Mouse (Mus musculus): Measurements from ENCODE around the gene Ost4. TPM values are rescaled to one million over a fixed set of nuclear protein-coding genes. Genes with fewer than 3 reads are reported as not detected.
A peak's percentile ranks its signal among the peaks of the same experiment; 100 is the strongest.

Ost4 gene
- total and polyA plus RNA-seq, 2 experiments from 2014 or later, result 179 to 224 TPM

GRCm38 (mm10) chr5:30919831-30920614 lies 12.4 kb upstream of the Ost4 start:
- TF ChIP-seq CTCF (IDR thresholded peaks at IDR 0.05; ENCODE audit: low read depth), result no peak
- H3K27me3 ChIP-seq (ENCODE audit: insufficient read depth, low read length), result no peaks in the 10 kb centered on the region
- no peak for DNase-seq (ENCODE audit: low spot score)
- no peak overlapping the region for H3K4me3 ChIP-seq (ENCODE audit: low read length)
- no peaks in the 10 kb centered on the region for H3K9me3 ChIP-seq (ENCODE audit: low read length)
- no peak for ATAC-seq
- H3K9ac ChIP-seq (replicated peaks; ENCODE audit: low read length), result no peak overlapping the region
- WGBS, result 65% methylated on average over 11 of the region's 11 CpGs
- H3K4me1 ChIP-seq (ENCODE audit: insufficient read depth, low read length), result peaks cover 14% of the 10 kb centered on the region
- H3K4me2 ChIP-seq (ENCODE audit: low read depth, low read length), result 0 out of 2 replicates have a peak overlapping the region, but pooled peaks have one; percentile 5
- H3K27ac ChIP-seq, result no peak overlapping the region
- no peaks in the 10 kb centered on the region for H3K36me3 ChIP-seq (ENCODE audit: insufficient read depth, low read length)

- Histone ChIP-seq H3K4me3 (ENCODE audit: low read length) (no peak overlapping the region), H3K27ac (no peak overlapping the region), H3K36me3 (ENCODE audit: insufficient read depth, low read length) (no peaks in the 10 kb centered on the region), H3K9ac (replicated peaks; ENCODE audit: low read length) (no peak overlapping the region), H3K9me3 (ENCODE audit: low read length) (no peaks in the 10 kb centered on the region), H3K4me1 (ENCODE audit: insufficient read depth, low read length) (peaks cover 14% of the 10 kb centered on the region), H3K27me3 (ENCODE audit: insufficient read depth, low read length) (no peaks in the 10 kb centered on the region), H3K4me2 (ENCODE audit: low read depth, low read length) (no peak overlapping the region)
- ATAC-seq, result no peak
- DNase-seq (ENCODE audit: low spot score), result no peak
- 85% methylated on average over 8 of the region's 8 CpGs for WGBS
- no peak for TF ChIP-seq CTCF (IDR thresholded peaks at IDR 0.05; ENCODE audit: low read depth)
Observed at GRCm38 (mm10) chr5:30918691-30919090, 11.1 kb upstream of the Ost4 start.

- H3K4me2 ChIP-seq (ENCODE audit: low read depth, low read length), result no peak overlapping the region
- no peak overlapping the region for H3K4me3 ChIP-seq (ENCODE audit: low read length)
- no peaks in the 10 kb centered on the region for H3K9me3 ChIP-seq (ENCODE audit: low read length)
- peaks cover 14% of the 10 kb centered on the region for H3K4me1 ChIP-seq (ENCODE audit: insufficient read depth, low read length)
- no peaks in the 10 kb centered on the region for H3K36me3 ChIP-seq (ENCODE audit: insufficient read depth, low read length)
- no peak for TF ChIP-seq CTCF (IDR thresholded peaks at IDR 0.05; ENCODE audit: low read depth)
- 83% methylated on average over 31 of the region's 31 CpGs for WGBS
- H3K9ac ChIP-seq (replicated peaks; ENCODE audit: low read length), result no peak overlapping the region
- DNase-seq (ENCODE audit: low spot score) (no peak), ATAC-seq (no peak)
- H3K27me3 ChIP-seq (ENCODE audit: insufficient read depth, low read length), result no peaks in the 10 kb centered on the region
- H3K27ac ChIP-seq, result no peak overlapping the region
Observed at GRCm38 (mm10) chr5:30917891-30918670, 10.5 kb upstream of the Ost4 start.

GRCm38 (mm10) chr5:30917348-30917747 lies 9.8 kb upstream of the Ost4 start:
- DNase-seq (ENCODE audit: low spot score) (no peak), ATAC-seq (no peak)
- Histone ChIP-seq H3K4me2 (ENCODE audit: low read depth, low read length) (no peak overlapping the region), H3K9me3 (ENCODE audit: low read length) (no peaks in the 10 kb centered on the region), H3K4me3 (ENCODE audit: low read length) (no peak overlapping the region), H3K9ac (replicated peaks; ENCODE audit: low read length) (no peak overlapping the region), H3K27me3 (ENCODE audit: insufficient read depth, low read length) (no peaks in the 10 kb centered on the region), H3K27ac (no peak overlapping the region), H3K4me1 (ENCODE audit: insufficient read depth, low read length) (peaks cover 8% of the 10 kb centered on the region), H3K36me3 (ENCODE audit: insufficient read depth, low read length) (no peaks in the 10 kb centered on the region)
- no peak for TF ChIP-seq CTCF (IDR thresholded peaks at IDR 0.05; ENCODE audit: low read depth)
- 89% methylated on average over 11 of the region's 11 CpGs for WGBS

GRCm38 (mm10) chr5:30916841-30917240 lies 9.3 kb upstream of the Ost4 start:
- H3K9ac ChIP-seq (replicated peaks; ENCODE audit: low read length), result no peak overlapping the region
- no peak for DNase-seq (ENCODE audit: low spot score)
- H3K36me3 ChIP-seq (ENCODE audit: insufficient read depth, low read length), result no peaks in the 10 kb centered on the region
- no peak overlapping the region for H3K4me2 ChIP-seq (ENCODE audit: low read depth, low read length)
- no peaks in the 10 kb centered on the region for H3K27me3 ChIP-seq (ENCODE audit: insufficient read depth, low read length)
- no peak for TF ChIP-seq CTCF (IDR thresholded peaks at IDR 0.05; ENCODE audit: low read depth)
- H3K4me1 ChIP-seq (ENCODE audit: insufficient read depth, low read length), result peaks cover 6% of the 10 kb centered on the region
- H3K4me3 ChIP-seq (ENCODE audit: low read length), result no peak overlapping the region
- H3K9me3 ChIP-seq (ENCODE audit: low read length), result no peaks in the 10 kb centered on the region
- 92% methylated on average over 9 of the region's 9 CpGs for WGBS
- no peak for ATAC-seq
- no peak overlapping the region for H3K27ac ChIP-seq

GRCm38 (mm10) chr5:30915974-30916433 lies 8.4 kb upstream of the Ost4 start:
- Histone ChIP-seq H3K4me2 (ENCODE audit: low read depth, low read length) (0 out of 2 replicates have a peak overlapping the region, but pooled peaks have one; percentile 23), H3K4me3 (ENCODE audit: low read length) (no peak overlapping the region), H3K27ac (peak overlapping the region; percentile 33), H3K27me3 (ENCODE audit: insufficient read depth, low read length) (no peaks in the 10 kb centered on the region), H3K9me3 (ENCODE audit: low read length) (no peaks in the 10 kb centered on the region), H3K4me1 (ENCODE audit: insufficient read depth, low read length) (peaks cover 6% of the 10 kb centered on the region), H3K9ac (replicated peaks; ENCODE audit: low read length) (no peak overlapping the region), H3K36me3 (ENCODE audit: insufficient read depth, low read length) (no peaks in the 10 kb centered on the region)
- DNase-seq (ENCODE audit: low spot score) (peak; percentile 97), ATAC-seq (peak; percentile 90)
- TF ChIP-seq CTCF (IDR thresholded peaks at IDR 0.05; ENCODE audit: low read depth), result peak; percentile 78
- WGBS, result 2% methylated on average over 7 of the region's 7 CpGs
